ENCODE assay signal across 8 mouse cellular contexts in genomic region chr11:120310813-120311312, GRCm38 (mm10). TPM values are rescaled to one million over a fixed set of nuclear protein-coding genes. Genes with fewer than 3 reads are reported as not detected.
DNase-seq lines count a peak whose midpoint lies in the region; ATAC-seq lines count a peak whose summit lies in the region.

No protein-coding gene starts in this region.

- peak overlapping the region; percentile 61 for H3K9ac ChIP-seq in intestine, embryonic 15.5 days

- 5% methylated on average over 45 of the region's 45 CpGs for WGBS in intestine, embryonic 15.5 days

- H3K36me3 ChIP-seq in intestine, embryonic 15.5 days, result no peaks in the 10 kb centered on the region

- H3K27ac ChIP-seq in intestine, embryonic 15.5 days, result peak overlapping the region; percentile 80

- peaks cover 37% of the 10 kb centered on the region for H3K4me1 ChIP-seq in intestine, embryonic 15.5 days (replicated peaks)

- H3K27me3 ChIP-seq in intestine, embryonic 15.5 days (replicated peaks), result no peaks in the 10 kb centered on the region

- no peaks in the 10 kb centered on the region for H3K9me3 ChIP-seq in intestine, embryonic 15.5 days

- DNase-seq in adrenal gland, adult 8-10 months, result peak; percentile 90
- DNase-seq in embryo, embryonic 11.5 days (ENCODE audit: low read depth, low spot score), result peak; percentile 94
- DNase-seq in gastrocnemius, postnatal 36 days, result peak; percentile 83 to 86
- DNase-seq in left cerebral cortex, postnatal 14 days (ENCODE audit: low spot score in 2 of 2), result peak; percentile 96 to 97
- DNase-seq in mesoderm, embryonic 11.5 days (ENCODE audit: low read depth, low spot score), result peak; percentile 97
- DNase-seq in right cerebral cortex, postnatal 4 days, result peak; percentile 97
- DNase-seq in yolk sac, embryonic 10.5 days (ENCODE audit: low spot score), result peak; percentile 96

- ATAC-seq in intestine, embryonic 15.5 days, result peak; percentile 90

- intact Hi-C loops in gastrocnemius, postnatal 36 days (cut with DNase I), result no loop called here
- intact Hi-C loops in left cerebral cortex, postnatal 14 days (cut with DNase I), result no loop called here

- H3K4me2 ChIP-seq in intestine, embryonic 15.5 days (replicated peaks), result peak overlapping the region; percentile 71

- peak overlapping the region; percentile 40 for H3K4me3 ChIP-seq in intestine, embryonic 15.5 days (replicated peaks)

RNA-seq across cellular contexts. Expression of gene Actg1, which starts 37.5 kb away (rescaled TPM):
- total RNA-seq in adrenal gland, adult 8-10 months (2022), result 1,000 to 10,000 TPM; 1,100 to 1,474 (median 1,219) TPM
- total RNA-seq in gastrocnemius, postnatal 36 days (2021), result 100 to 1,000 TPM; 186 to 222 TPM
- polyA plus RNA-seq in intestine, embryonic 15.5 days (2015; fragmentation: Nextera tagmentation; extraction: Ambion mirVana), result 2,607 and 2,658 TPM in 2 replicates
- total RNA-seq in left cerebral cortex, postnatal 14 days (2021), result 1,000 to 10,000 TPM; 1,748 to 1,778 TPM

RNA-seq across cellular contexts. Expression of gene Fscn2, which starts 50.5 kb away (rescaled TPM):
- total RNA-seq in adrenal gland, adult 8-10 months (2022), result 1 to 10 TPM in 1 of 4 experiments, under 1 TPM in 2, not detected in 1; 0.16 to 1.2 (median 0.42) TPM
- under 1 TPM; 0.31 to 0.37 TPM for total RNA-seq in gastrocnemius, postnatal 36 days (2021)
- polyA plus RNA-seq in intestine, embryonic 15.5 days (2015; fragmentation: Nextera tagmentation; extraction: Ambion mirVana), result 0.18 TPM in 1 of 2 replicates, not detected in the other
- total RNA-seq in left cerebral cortex, postnatal 14 days (2021), result under 1 TPM in 1 of 2 experiments, not detected in 1; 0.80 TPM

Comparison
In these comparisons a context has a peak if more than half of its experiments do, and no peak if none do; other contexts are left out.
1. Peak in every context shown above with its lines: DNase-seq, ATAC-seq, H3K4me3 ChIP-seq and H3K27ac ChIP-seq.
2. RNA of gene Actg1, which starts 37.5 kb away (total RNA-seq): 1,748 to 1,778 TPM in left cerebral cortex, postnatal 14 days and 1,100 to 1,474 TPM in adrenal gland, adult 8-10 months; 186 to 222 TPM in gastrocnemius, postnatal 36 days; every median in the first group is over 4 times any median in the second.